Mouse (Mus musculus): Measurements from ENCODE around the gene Pmm2.

Pmm2 gene

DNA sequence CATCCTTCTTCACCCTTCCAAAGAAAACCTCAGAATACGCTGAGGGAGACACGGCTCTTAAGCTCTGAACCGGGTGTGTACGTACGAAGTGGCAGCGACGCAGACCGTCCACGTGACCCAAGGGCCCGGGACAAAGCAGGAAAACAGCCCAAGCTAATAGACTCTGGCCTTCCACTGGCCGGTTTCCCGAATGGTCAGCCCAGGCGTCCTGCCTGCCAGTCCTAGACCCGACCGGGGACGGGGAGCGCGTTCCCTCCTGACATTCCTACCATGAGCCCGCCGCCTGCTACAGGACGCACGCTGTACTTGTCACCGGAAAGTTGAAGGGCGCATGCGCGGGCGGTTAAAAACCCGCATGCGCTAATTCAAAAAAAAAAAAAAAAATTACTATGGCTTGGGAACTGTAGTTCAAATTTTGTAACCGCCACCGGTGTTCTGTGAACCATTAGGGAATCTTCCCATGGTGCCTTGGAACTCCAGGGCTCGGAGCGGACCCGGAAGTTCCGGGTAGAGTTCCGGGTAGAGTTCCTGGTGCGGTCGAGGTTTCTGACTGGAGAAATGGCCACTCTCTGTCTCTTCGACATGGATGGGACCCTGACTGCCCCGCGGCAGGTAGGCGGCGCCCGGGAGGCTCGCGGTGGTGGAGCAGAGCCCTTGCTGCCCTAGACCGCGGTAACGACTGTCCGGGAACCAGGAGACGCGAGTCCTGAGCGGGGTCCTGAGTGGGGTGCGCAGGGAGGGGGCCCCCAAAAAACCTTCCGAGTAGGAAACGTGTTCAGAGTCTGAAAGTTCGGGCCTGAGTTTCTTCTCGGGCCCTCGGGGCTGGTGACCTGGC lies at the start of gene Pmm2, which contains the start of gene Tmem186:
TSS of gene Pmm2 (plus strand) at position 458 of the 835 bp plus-strand sequence.
TSS of gene Tmem186 (minus strand) at position 496 of the 835 bp plus-strand sequence.
- DNase-seq (ENCODE audit: low read depth): peak; percentile 84

DNA sequence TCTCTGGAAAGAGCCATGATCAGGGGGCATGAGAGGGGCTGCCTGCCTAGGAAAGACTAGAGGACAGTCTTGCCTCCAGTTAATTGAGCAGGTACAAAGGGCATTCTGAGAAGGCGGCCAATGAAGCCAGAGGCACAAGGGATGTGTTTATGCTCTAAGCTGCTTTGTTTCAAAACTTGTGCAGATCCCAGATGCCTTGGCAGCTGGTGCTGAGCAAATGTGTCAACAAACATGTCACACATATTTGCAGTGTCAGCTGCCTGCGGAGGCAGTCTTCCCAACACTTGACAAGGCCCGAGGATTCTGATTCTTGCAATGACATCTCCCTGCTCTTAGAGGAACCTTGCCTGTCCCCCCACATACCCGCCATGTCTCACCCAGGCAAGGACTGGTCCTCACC lies 42.1 kb upstream of the Pmm2 start:
- DNase-seq (ENCODE audit: low read depth): no peak

DNA sequence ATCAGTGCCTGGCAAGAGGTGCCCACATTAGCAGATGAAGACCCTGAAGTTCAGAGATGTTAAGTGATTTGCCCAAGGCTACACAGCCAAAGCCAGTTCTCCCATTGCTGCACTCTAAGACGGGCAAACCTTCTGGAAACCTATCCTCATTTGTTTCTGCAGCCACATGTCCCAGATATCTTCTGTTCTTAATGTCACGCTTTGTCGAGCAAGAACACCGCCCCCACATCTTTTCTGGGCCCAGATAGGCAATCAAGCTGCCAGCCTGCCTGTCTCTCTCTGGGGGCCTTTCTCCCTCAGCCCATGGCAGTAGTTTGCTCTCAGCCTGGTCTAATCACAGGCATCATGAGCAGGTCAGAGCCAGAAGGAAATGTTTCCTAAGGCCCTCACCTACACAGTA lies 41.1 kb upstream of the Pmm2 start:
- DNase-seq (ENCODE audit: low read depth): no peak

DNA sequence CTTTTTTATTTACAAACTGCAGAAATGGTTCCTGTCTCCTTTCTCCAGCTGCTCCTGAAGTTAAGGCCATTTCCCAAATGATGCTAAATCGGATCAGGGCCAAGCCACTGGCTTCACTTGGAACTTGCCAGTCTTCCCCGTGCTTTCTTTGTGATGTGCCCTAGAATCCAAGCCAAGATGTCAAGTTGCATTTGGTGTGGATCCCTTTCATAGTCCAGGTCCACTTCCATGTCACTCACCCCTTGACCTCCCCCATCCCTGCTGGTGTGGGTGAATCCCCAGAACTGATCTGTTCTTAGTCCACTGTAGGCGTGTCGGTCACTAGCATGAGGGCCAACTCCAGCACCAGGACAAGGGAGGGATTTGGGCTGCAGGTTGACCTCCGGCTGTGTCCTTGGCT lies 40.0 kb upstream of the Pmm2 start:
- no peak for DNase-seq (ENCODE audit: low read depth)

DNA sequence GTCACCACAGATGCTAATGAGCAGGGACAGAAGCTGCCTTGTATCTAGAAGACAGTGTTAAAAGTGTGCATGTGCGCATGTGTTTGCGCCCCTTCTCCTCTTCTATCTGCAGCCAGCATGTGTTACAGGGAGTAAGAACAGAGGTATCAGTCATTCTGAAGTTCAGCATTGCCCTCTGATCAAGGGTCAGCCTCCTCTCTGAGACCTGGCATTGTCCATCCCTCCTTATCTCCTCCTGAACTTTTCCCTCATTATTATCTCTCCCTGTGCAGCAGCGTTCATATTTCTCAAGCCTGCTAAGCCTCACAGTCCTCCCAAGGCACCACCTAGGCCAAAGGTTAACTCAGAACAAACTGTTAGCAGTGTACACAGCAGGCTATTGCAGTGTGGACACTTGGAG lies 33.7 kb upstream of the Pmm2 start:
- no peak for DNase-seq (ENCODE audit: low read depth)

DNA sequence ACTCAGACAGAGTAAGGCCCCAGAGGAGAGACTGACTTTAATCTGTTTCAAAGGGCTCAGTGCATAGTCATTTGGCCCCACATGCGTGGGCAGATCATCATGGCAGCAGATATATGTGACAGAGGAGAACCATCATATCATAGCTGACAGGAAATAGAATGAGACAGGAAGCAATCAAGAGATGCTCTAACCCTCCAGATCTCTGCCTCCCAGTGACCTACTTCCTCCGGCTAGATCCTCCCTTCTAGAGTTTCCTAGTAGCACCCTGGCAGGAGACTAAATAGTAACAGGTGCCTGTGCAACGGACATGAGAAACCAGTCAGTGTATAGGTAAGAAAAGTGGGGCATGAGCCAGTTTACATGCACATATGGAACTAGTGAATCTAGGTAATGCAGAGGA lies 27.1 kb upstream of the Pmm2 start:
- no peak for DNase-seq (ENCODE audit: low read depth)

DNA sequence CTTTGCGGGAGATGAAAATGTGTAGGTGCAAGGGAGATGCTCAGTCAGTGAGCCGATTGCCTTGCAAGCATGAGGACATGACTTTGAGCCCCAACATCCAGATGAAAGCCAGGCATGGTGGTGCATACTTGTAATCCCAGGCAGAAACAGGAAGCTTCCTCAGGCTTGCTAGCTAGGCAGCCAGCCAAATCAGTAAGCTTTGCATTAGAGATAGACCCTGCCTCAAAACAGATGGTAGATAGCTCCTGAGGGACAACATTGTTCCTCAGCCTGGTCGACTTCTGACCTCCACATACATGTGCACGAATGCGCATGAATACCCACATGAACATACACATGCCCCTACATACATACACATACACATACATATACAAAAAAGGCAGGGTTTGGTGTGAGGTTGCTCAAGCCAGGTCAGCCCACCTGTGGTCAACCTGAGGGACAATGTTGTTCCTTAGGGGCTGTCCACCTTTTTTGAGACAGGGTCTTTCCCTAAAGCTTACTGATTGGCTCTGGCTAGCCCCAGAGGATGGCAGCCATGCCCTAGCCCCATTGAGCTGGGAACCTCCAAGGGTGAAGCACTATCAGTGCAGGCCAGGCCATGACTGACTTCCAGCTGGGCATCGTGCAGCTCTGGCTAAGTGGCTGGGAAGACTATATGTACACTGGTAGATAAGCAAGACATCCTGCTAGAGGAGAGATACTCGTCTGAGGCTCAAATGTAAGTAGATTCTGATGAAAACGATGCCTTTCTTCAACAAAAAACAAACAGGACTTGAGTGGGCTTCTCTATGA lies 25.1 kb upstream of the Pmm2 start:
- DNase-seq (ENCODE audit: low read depth): peak; percentile 66

DNA sequence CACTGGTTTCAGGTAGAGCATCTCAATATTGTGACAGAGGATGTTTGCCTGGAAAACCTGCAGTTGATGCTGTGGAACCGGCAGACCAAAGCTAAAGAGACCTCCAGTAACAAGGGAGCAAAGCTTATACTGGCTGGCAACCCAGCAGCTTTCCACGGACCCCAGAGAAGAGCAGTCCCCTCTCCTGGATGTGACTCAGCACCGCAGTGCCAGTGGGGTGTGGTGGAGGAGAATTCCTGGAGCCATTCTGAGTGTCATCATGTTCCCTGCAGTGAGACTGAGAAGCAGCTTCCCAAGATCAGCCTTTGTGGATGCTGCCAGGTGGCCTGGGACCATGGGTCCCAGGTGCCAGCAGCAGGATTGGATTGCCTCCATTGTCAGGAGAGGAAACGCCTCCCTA lies 24.4 kb upstream of the Pmm2 start:
- no peak for DNase-seq (ENCODE audit: low read depth)

DNA sequence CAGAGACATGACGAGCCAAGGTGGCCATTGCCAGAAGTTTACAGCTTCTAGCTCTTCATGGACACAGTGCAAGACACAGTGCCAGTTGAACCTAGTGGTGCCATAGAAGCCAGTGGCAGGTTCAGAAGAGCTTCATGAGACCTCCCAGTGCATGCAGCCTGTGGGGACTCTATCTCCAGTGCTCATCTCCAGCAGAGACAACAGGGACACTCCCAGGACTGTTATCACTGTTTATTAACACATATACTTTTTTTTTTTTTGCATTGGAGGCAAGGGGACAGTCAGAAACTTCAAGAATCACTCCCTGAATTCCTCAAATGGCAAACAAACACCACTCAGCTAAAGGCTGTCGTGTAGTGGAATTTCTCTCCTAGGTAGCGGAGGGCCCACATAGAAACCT lies 24.0 kb upstream of the Pmm2 start:
- DNase-seq (ENCODE audit: low read depth): no peak

DNA sequence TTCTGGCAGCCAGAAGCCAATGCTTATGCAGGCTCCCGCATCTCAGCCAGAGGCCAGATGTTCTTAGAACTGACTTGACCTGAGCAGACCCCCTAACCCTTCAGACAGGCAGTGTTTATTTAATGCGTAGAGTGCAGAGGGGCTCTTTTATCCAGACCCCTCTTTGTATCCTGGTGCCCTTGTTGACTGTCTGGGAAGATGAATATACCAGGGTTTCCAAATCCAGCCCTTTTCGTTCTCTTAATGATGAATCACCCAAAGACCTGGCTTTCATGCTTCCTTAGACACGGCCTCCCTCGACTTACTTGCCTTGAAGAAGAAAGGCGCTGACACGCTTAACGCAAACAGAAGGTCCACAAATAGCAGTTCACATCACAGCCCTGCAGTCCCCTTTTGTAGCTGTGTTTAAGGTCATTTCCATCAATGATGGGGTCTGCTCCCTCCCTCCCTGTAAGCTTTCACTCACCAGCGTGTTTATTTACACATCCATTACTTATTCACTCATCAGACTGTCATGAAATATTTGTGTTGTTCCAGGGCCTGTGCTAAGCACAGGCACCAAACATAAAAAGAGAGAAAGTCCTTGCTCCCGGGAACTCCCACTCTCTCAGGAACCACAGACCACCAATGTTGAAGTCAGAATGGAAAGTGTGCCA lies 17.7 kb upstream of the Pmm2 start:
- no peak for DNase-seq (ENCODE audit: low read depth)

DNA sequence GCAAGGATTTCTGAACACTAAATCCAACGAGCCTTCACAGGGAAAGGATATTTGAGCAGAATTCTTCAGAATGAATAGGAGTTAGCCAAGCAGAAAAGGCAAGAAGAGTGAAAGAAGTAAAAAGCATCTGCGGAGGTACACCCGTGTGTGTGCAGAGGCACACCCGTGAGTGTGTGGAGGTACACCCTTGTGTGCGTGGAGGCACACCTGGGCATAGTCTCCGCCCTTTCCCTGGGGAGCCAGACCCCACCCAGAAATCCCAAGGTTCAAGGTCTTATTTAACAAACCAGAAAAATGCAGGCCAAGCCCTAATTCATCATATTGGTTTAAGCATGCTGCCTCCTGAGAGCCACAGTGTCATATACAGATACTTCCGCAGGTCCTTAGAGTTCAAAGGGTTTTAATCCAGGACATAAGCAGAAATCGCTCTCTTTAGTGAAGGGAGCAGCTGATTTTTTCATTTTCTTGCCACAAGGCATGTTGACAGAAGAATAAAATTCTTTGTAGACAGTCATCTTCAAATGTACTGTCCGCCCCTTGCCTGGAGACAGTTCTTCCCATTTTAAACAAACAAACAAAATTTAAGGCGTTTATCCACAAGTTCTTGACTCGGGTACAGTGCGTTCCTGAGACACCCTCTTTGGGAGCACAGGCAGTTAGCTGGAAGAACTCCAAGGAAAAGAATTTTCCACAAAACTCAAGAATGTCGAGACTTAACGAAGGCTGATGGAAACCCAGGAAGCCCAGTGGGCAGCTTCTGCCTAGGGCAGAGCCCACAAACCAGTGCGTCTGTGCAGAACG lies 17.0 kb upstream of the Pmm2 start:
- DNase-seq (ENCODE audit: low read depth): no peak

DNA sequence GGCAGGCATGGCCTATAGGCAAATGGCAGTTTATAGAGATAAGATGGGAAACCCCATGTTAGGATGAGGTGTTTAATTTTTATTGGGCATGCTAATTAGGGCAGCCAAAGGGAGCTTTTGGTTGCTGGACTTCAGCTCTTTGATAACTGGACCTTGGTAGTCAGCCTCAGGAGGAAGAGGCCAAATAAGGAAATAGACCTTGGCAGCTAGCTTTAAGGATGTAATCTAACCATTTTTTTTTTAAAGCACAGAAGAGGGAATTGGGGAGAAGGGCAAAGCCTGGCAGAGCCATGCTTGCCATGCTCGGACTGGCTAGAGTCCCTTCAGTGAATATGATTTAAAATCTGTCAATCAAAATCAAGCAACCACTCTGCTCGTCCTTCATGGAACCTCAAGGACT lies 7.1 kb upstream of the Pmm2 start:
- DNase-seq (ENCODE audit: low read depth): no peak

DNA sequence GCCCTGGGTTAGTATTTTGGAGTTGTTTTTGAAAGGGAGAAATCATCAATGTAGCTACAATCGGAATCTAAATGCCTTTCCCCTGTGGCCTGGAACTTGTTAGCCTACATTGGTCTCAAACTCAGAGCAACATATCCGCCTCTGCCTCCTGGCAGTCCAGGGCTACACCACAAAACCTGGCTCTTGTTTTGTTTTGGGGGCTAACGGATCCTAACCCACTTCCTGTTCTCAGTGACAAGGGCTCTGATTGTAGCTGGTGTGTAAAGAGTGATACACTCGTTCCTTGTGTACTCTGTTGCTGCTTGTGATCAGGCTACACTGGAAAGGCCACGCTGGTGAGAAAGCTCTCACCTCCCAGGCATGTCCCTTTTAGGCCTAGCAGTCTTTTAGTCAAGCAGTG lies 6.0 kb upstream of the Pmm2 start:
- no peak for DNase-seq (ENCODE audit: low read depth)

DNA sequence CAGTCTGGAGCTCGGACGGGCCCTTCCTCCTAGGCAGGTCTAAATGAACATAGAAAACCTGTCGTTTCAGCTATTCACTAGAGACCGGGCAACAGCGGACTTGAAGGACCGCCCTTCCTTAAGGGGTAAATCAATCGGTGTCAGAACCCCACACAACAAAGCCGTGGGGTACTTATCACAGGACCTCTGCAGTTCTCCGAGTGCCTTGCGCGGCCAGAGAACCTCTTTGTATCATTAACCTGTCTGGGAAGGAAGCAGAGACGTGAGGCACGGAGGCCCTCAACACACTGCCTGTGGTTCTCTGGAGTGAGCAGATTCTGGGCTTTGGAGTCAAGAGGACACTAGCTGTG lies 632 bp upstream of the Pmm2 start:
- DNase-seq (ENCODE audit: low read depth): no peak

DNA sequence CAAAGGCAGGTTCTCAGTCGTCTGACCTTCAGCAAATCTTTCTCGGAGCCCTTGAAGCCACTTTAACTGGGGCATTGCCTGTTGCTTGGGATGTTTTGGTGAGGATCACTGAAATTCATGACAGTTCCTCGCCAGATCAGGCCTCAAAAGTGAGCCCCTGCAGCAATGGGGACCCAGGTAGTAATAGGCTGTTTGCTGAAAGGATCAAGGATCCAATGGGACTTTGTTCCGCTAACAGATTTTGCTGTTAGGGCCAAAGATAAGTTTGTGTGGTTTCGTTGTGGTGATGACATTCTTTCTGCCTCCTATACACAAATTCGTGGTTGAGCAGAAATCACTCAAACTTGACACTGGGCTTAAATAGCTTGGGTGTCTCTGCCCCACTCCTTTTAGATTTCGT lies 657 bp downstream of the Pmm2 start:
- no peak for DNase-seq (ENCODE audit: low read depth)

DNA sequence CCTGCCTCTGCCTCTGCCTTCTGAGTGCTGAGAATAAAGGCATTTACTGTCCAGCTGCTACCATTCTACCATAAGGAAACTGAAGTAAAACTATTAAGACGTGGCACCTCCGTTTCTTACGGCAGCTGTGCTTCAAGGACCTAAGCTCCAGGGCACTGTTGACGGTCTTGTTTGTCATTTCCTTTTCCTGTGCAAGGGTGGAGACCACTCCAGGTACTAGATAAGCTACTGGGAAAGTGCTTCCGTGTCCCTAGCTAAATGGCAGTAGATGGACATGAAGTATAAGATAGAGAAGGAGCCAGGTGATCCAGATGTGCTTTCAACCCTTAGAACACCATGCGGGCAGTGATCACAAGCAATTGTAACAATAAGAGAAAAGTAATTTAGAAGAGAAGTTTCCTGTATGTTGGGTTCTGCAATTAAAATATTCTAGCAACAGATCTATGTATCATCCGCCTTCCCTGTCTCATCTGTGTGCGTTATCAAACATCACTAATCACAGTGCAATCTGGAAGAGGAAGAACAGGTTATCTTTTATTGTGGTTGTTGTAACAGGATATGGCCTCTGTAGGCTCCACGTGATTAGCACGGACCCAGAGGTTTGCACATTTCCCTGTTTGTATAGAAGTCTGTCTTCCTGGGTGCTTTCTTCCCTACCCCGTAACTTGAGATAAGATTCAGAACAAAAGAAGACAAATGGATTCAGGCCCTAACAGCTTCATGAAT lies 2.2 kb downstream of the Pmm2 start:
- DNase-seq (ENCODE audit: low read depth): no peak

DNA sequence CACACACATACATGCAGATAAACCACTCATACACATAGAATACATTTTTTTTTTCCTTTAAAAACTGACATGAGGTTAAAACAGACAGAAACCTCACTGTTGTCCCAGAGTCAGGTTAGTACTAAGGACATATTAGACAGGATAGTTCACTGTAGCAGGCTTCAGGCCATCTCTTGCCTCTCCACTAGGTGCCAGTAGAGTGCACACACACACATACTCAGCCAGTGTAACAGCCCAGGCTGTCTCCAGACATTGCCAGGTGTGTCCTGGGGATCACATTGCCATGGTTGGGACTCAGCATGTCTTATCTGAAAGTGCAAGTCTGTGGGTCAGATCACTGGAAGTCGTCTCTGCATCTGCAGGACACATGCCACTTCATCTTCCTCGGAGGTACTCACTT lies 6.4 kb downstream of the Pmm2 start:
- DNase-seq (ENCODE audit: low read depth): peak; percentile 47

DNA sequence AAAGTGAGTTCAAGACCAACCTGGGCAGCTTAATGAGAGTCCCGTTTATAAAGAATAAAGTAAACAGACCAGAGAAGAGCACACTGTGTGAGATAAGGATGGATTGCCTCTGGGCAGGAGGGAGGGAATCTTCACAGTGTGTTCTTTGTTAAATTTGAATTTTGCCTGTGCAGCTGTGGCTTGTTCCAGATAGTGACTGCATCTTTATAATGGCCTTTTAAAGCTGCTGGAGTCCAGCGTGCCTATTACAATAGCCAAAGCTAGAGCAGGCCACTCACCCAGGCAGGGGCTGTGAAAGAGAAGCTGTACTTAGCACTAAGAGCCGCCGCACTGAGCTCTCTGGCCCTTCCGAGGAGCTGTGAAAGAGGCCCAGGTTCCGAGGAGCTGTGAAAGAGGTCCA lies 8.1 kb downstream of the Pmm2 start:
- no peak for DNase-seq (ENCODE audit: low read depth)

DNA sequence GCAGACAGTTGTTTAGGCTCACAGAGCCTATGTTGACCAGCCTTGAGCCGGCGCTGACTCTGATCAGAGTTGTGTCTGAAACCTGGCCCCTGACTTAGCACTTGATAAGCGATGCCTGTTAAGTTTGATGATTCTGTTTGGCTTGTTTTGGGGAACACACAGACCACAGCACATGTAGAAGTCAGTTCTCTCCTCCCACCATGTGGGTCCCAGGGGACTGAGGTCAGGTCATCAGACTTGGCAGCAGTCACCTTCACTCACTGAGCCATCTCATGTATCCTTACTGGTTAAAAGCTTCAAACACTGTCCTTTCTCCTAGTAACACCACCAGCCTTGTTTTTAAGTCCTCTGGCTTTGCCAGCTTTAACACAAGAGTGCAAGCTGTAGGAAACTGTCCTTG lies 12.5 kb downstream of the Pmm2 start:
- no peak for DNase-seq (ENCODE audit: low read depth)

DNA sequence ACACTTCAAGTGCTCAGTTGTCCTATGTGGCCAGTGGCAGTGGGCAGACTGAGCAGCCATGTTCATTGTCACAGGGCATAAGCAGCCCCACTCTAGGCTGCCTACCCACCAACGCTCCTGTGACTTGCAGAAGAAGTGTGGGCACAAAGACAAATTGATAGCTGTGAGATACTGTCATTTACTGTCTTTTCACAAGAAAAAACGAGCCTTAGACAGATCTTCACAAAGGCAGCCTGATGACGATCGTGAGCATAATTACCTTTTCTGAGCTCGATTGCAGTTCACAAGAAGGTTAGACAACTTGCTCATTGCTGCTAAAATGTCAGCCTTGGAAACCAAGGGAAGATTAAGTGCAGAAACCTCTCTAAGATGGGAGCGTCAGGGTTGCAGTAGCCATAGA lies 17.6 kb downstream of the Pmm2 start:
- no peak for DNase-seq (ENCODE audit: low read depth)

DNA sequence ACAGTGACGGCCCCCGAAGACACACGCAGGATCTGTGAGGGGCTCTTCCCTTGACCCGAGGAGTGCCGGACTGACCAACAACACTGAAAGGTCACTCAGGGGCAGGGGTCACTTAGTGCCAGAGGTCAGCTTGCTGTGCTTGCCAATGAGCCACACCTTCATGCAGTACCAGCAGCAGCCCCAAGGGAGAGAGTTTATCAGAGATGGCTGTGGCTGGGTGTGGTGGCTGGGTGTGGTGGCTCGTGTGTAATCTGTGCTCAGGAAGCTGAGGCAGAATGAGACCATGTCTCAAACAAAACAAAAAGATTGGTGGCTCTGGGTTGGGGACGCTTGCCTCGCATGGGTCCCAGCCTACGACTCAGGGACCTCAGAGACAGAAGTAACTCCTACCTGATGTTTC lies 18.1 kb downstream of the Pmm2 start:
- no peak for DNase-seq (ENCODE audit: low read depth)

DNA sequence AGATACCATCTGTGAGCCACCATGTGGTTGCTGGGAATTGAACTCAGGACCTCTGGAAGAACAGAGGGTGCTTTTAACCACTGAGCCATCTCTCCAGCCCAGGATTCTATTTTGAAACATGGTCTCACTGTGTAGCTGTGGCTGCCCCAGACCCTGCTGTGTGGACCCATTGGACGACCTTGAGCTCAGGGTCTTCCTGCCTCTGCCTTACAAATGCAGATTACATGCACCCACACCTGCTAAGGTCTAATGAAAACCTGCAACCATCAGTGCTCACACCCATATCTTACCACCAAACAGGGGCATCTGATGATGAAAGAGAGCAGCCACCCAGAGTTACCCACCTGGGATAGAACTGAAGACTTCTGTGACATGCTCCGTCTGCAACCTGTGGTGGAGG lies 18.8 kb downstream of the Pmm2 start:
- no peak for DNase-seq (ENCODE audit: low read depth)
